Mouse (Mus musculus): ENCODE measurements around the gene Clybl. TPM values are rescaled to one million over a fixed set of nuclear protein-coding genes. Genes with fewer than 3 reads are reported as not detected.

The Clybl gene
- total and polyA plus RNA-seq, 3 experiments = 16.5 to 25.7 (median 18.7) TPM

GRCm38 (mm10) chr14:122389684-122390370, 208.3 kb downstream of the Clybl start:
- no peak overlapping the region for H3K4me2 ChIP-seq (ENCODE audit: insufficient read depth, low read depth, poor library complexity, severe bottlenecking)
- dilution Hi-C loops (cut with MboI; ENCODE audit: extremely low pct_ligation_motif_present, extremely low pct_unique_long_range_greater_than_20kb, low sequenced_read_pairs) = no loop called here

GRCm38 (mm10) chr14:122390935-122391334, 209.4 kb downstream of the Clybl start:
- H3K4me3 ChIP-seq (replicated peaks in 1 of 3; ENCODE audit: low read depth in 2 of 3, low read length in 2 of 3, poor library complexity in 1 of 3) = no peak overlapping the region
- no peaks in the 10 kb centered on the region for H3K79me2 ChIP-seq (replicated peaks; ENCODE audit: control insufficient read depth, extremely low read depth, insufficient read depth, poor library complexity, severe bottlenecking)
- no peaks in the 10 kb centered on the region for H3K27me3 ChIP-seq (replicated peaks)
- dilution Hi-C loops (cut with MboI; ENCODE audit: extremely low pct_ligation_motif_present, extremely low pct_unique_long_range_greater_than_20kb, low sequenced_read_pairs) = no loop called here
- peaks cover 0 to 20% of the 10 kb centered on the region in 2 experiments; a peak in 2 of 4 replicates for H3K4me1 ChIP-seq (ENCODE audit: control insufficient read depth in 1 of 2, insufficient read depth in 2 of 2)
- no peak overlapping the region for H3K9ac ChIP-seq (ENCODE audit: insufficient read depth, low read depth)
- no peaks in the 10 kb centered on the region for H3K36me3 ChIP-seq (replicated peaks in 1 of 2; ENCODE audit: control insufficient read depth in 1 of 2, insufficient read depth in 1 of 2, low read length in 1 of 2)
- no peak for TF ChIP-seq MAZ (IDR thresholded peaks at IDR 0.05; ENCODE audit: low read depth, low read length)
- TF ChIP-seq MYC (IDR thresholded peaks at IDR 0.05; ENCODE audit: low read depth, low read length) = no peak
- TF ChIP-seq KAT2A (IDR thresholded peaks at IDR 0.05; ENCODE audit: insufficient replicate concordance, low read length) = no peak
- TF ChIP-seq USF1 (IDR thresholded peaks at IDR 0.05; ENCODE audit: low read depth, low read length) = no peak
- no peak for TF ChIP-seq POLR2A (IDR thresholded peaks at IDR 0.05; ENCODE audit: low read depth, low read length)
- no peak for TF ChIP-seq RAD21 (IDR thresholded peaks at IDR 0.05; ENCODE audit: low read depth, low read length)
- TF ChIP-seq CHD1 (IDR thresholded peaks at IDR 0.05; ENCODE audit: low read depth, low read length) = no peak
- no peak for TF ChIP-seq SMC3 (IDR thresholded peaks at IDR 0.05; ENCODE audit: low read depth, low read length)
- TF ChIP-seq MAX (IDR thresholded peaks at IDR 0.05; ENCODE audit: low read length) = no peak
- TF ChIP-seq NELFE (IDR thresholded peaks at IDR 0.05; ENCODE audit: low read depth, low read length) = no peak
- TF ChIP-seq ELF1 (IDR thresholded peaks at IDR 0.05; ENCODE audit: low read depth, low read length) = no peak
- no peak for TF ChIP-seq ETS1 (conservative IDR thresholded peaks at IDR 0.05; ENCODE audit: low read depth, low read length)
- no peak for TF ChIP-seq TCF12 (IDR thresholded peaks at IDR 0.05; ENCODE audit: low read depth, low read length)
- TF ChIP-seq RCOR1 (conservative IDR thresholded peaks at IDR 0.05; ENCODE audit: low read depth, low read length) = no peak
- TF ChIP-seq JUND (conservative IDR thresholded peaks at IDR 0.05; ENCODE audit: low read depth, low read length) = no peak
- in situ Hi-C loops (cut with MboI; ENCODE audit: low pct_ligation_motif_present, low pct_unique_long_range_greater_than_20kb, low sequenced_read_pairs) = no loop called here
- H3K27ac ChIP-seq (ENCODE audit: insufficient read depth, low read depth) = no peak overlapping the region
- no peaks in the 10 kb centered on the region for H3K9me3 ChIP-seq (replicated peaks; ENCODE audit: low read length)
- no peak for DNase-seq (ENCODE audit: extremely low read depth)
- no peak overlapping the region for H3K4me2 ChIP-seq (ENCODE audit: insufficient read depth, low read depth, poor library complexity, severe bottlenecking)

More at GRCm38 (mm10) chr14:122389684-122390370, 208.3 kb downstream of the Clybl start:
- Histone ChIP-seq H3K4me1 (ENCODE audit: control insufficient read depth in 1 of 2, insufficient read depth in 2 of 2) (peaks cover 0 to 25% of the 10 kb centered on the region in 2 experiments; a peak in 2 of 4 replicates), H3K9ac (ENCODE audit: insufficient read depth, low read depth) (no peak overlapping the region), H3K4me3 (replicated peaks in 1 of 3; ENCODE audit: low read depth in 2 of 3, low read length in 2 of 3, poor library complexity in 1 of 3) (no peak overlapping the region), H3K27me3 (replicated peaks) (no peaks in the 10 kb centered on the region), H3K79me2 (replicated peaks; ENCODE audit: control insufficient read depth, extremely low read depth, insufficient read depth, poor library complexity, severe bottlenecking) (no peaks in the 10 kb centered on the region), H3K36me3 (replicated peaks in 1 of 2; ENCODE audit: control insufficient read depth in 1 of 2, insufficient read depth in 1 of 2, low read length in 1 of 2) (peaks cover 0 to 2% of the 10 kb centered on the region in 2 experiments), H3K27ac (ENCODE audit: insufficient read depth, low read depth) (no peak overlapping the region), H3K9me3 (replicated peaks; ENCODE audit: low read length) (no peaks in the 10 kb centered on the region)
- DNase-seq (ENCODE audit: extremely low read depth) = no peak
- in situ Hi-C loops (cut with MboI; ENCODE audit: low pct_ligation_motif_present, low pct_unique_long_range_greater_than_20kb, low sequenced_read_pairs) = no loop called here
- TF ChIP-seq SMC3 (IDR thresholded peaks at IDR 0.05; ENCODE audit: low read depth, low read length) (no peak), MXI1 (IDR thresholded peaks at IDR 0.05; ENCODE audit: low read depth, low read length) (no peak), ZKSCAN1 (IDR thresholded peaks at IDR 0.05; ENCODE audit: borderline replicate concordance, low read depth, low read length) (no peak), ZNF384 (IDR thresholded peaks at IDR 0.05; ENCODE audit: low read depth, low read length) (no peak), HCFC1 (IDR thresholded peaks at IDR 0.05; ENCODE audit: low read depth, low read length) (no peak), IRF4 (IDR thresholded peaks at IDR 0.05; ENCODE audit: low read depth, low read length) (no peak), NRF1 (IDR thresholded peaks at IDR 0.05; ENCODE audit: low read depth, low read length) (no peak), CTCF (conservative IDR thresholded peaks at IDR 0.05 in 1 of 2, IDR thresholded peaks at IDR 0.05 in 1 of 2; ENCODE audit: low read depth in 2 of 2, low read length in 2 of 2) (no peak), TCF12 (IDR thresholded peaks at IDR 0.05; ENCODE audit: low read depth, low read length) (no peak), MEF2A (IDR thresholded peaks at IDR 0.05; ENCODE audit: borderline replicate concordance, low read depth, low read length) (no peak), GABPA (IDR thresholded peaks at IDR 0.05; ENCODE audit: insufficient replicate concordance, low read depth, low read length) (no peak), ZC3H11A (IDR thresholded peaks at IDR 0.05; ENCODE audit: low read depth, low read length) (no peak), RAD21 (IDR thresholded peaks at IDR 0.05; ENCODE audit: low read depth, low read length) (no peak), E2F4 (IDR thresholded peaks at IDR 0.05; ENCODE audit: insufficient replicate concordance, low read depth, low read length) (no peak), PAX5 (IDR thresholded peaks at IDR 0.05; ENCODE audit: low read length) (no peak), KAT2A (IDR thresholded peaks at IDR 0.05; ENCODE audit: insufficient replicate concordance, low read length) (no peak)

All from CH12.LX (cell line).